In the genomic region with DNA sequence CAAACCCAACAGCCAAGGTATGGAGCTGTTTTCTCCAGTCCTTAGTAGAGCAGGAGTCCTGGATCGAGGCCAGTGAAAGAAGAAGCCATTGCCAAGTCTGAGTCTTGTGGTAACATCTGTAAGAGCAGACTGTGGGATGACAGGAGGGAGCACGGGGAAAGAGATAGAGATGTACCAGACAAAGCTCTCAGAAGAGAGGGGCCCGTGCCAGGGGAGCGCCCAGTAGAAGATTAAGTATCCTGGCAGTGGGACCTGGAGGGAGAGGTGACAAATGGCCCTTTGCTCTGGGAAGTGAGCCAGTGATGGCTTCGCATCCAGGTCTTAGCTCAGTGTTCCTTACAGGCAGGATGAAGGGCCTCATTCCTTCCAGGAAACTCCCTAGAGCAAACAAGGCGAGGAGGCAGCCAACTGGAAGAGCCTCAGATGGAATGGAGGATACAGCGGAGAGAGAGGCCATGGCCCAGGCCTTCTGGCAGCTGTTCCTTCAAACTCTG, we compare ENCODE assay signal across 8 mouse cellular contexts.
A peak's percentile ranks its signal among the peaks of the same experiment; 100 is the strongest.
DNase-seq lines count a peak whose midpoint lies in the region; ATAC-seq lines count a peak whose summit lies in the region.

No protein-coding gene starts in this region.

- DNase-seq in kidney, adult 18-20 months: peak; percentile 60
- DNase-seq in cerebellum, postnatal 10 days: peak; percentile 85 to 92
- peak; percentile 68 to 77 for DNase-seq in heart, postnatal 36 days
- peak; percentile 20 for DNase-seq in lung, postnatal 14 days
- no peak for DNase-seq in layer of hippocampus, adult 9-10 months (ENCODE audit: low spot score)

- no peaks in the 10 kb centered on the region for H3K9me3 ChIP-seq in kidney, embryonic 15.5 days (replicated peaks)

- ATAC-seq in kidney, embryonic 15.5 days (replicated peaks; ENCODE audit: low FRiP score): no peak; the same call in 1 of the 2 replicates
- ATAC-seq in megakaryocyte-erythroid progenitor cell, adult 5-6 weeks (replicated peaks; ENCODE audit: low FRiP score, low TSS enrichment, poor library complexity, severe bottlenecking): no peak
- no peak for ATAC-seq in activated CD4-positive, CD25-positive, alpha-beta regulatory T cell, adult 4 months

- intact Hi-C loops in heart, postnatal 36 days (cut with DNase I): no loop called here

- no peak overlapping the region for H3K9ac ChIP-seq in kidney, embryonic 15.5 days

- no peaks in the 10 kb centered on the region for H3K27me3 ChIP-seq in kidney, embryonic 15.5 days

- 47% methylated on average over 7 of the region's 7 CpGs for WGBS in kidney, embryonic 15.5 days

- no peaks in the 10 kb centered on the region for H3K36me3 ChIP-seq in kidney, embryonic 15.5 days

- no peak overlapping the region for H3K27ac ChIP-seq in kidney, embryonic 15.5 days

- H3K4me3 ChIP-seq in kidney, embryonic 15.5 days (replicated peaks): no peak overlapping the region

- no peak overlapping the region for H3K4me2 ChIP-seq in kidney, embryonic 15.5 days

- 0 out of 2 replicates have a peak, but pooled peaks cover 8% of the 10 kb centered on the region for H3K4me1 ChIP-seq in kidney, embryonic 15.5 days
